Mouse (Mus musculus) naive thymus-derived CD4-positive, alpha-beta T cell, adult 2 months (primary cell): Measurements from ENCODE around the gene Samd14.

Experiments used
- DNase-seq: peaks from one replicate; pipeline ENCODE4 v3.0.0-alpha.2; 2011; ENCODE audit warnings: low read depth

The Samd14 gene

DNA sequence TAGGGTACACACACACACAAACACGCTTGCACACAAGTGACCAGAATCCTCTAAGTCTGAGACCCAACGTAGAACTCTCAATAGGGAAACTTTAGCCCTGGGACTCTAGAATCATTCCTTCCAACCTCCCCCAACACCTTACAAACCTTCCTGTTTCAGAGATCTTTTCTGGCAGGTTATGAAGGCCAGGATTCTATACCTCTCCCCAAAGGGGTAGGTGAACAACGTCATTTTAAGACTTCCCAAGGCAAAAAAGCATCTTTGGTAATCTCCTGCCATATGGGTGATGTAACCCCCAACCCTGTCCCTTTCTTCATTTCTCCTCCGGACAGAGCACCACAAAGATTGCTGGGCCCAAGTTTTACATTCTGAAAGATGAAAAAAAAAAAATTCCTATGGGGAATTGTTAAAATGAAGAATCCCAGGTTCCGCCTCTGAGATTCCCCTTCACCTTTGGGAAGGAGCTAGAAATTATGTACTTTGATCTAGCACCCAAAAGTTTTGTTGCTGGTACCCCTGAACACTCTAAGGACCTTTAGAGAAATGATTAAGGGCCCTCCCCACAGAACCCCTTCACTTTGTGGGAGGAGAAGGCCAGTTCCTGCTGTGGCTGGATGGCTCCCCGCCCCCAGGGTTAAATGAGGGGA lies 19.5 kb upstream of the Samd14 start:
- no peak for DNase-seq

DNA sequence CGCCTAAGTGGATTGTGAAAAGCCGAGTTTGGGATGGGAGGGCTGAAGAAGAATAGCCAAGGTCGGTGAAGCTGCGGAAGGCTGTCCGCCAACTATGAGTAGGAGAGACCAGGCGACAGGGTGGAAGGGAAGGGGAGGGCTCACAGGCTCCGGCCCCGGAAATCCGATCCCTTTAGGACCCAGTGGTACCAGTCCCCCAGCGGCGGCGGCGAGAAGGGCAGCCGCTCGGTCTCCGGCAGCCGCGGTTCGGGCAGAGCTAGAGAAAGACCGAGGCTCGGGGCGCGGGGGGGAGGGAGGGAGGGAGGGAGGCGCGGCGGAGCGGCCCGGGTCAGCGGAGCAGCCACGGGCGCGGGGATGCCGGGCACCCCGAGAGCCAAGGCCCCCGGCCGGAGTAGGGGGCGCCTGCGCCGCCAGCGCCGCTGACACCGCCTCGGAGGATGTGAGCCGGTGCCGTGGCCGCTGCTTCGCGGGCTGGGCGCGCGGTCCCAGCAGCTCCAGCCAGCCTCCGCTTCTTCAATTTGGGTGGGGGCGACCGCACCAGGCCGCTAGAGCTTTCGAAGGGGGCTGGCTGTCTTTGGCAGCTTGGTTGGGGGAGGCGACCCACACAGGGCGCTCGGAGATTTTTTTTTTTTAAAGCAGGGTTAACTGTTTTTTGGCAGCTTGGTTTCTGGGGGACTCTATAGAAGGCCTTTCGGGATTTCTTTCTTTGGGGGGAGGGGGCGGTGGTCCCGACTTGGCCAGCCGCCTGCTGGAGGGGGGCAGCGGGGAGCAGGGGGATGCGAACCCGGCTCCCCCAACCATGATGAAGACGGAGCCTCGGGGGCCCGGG lies 18.7 kb upstream of the Samd14 start, which contains the start of gene Ppp1r9b:
Ppp1r9b (plus strand) TSS at position 287 of the 829 bp plus-strand sequence.
- DNase-seq = peak; percentile 90

DNA sequence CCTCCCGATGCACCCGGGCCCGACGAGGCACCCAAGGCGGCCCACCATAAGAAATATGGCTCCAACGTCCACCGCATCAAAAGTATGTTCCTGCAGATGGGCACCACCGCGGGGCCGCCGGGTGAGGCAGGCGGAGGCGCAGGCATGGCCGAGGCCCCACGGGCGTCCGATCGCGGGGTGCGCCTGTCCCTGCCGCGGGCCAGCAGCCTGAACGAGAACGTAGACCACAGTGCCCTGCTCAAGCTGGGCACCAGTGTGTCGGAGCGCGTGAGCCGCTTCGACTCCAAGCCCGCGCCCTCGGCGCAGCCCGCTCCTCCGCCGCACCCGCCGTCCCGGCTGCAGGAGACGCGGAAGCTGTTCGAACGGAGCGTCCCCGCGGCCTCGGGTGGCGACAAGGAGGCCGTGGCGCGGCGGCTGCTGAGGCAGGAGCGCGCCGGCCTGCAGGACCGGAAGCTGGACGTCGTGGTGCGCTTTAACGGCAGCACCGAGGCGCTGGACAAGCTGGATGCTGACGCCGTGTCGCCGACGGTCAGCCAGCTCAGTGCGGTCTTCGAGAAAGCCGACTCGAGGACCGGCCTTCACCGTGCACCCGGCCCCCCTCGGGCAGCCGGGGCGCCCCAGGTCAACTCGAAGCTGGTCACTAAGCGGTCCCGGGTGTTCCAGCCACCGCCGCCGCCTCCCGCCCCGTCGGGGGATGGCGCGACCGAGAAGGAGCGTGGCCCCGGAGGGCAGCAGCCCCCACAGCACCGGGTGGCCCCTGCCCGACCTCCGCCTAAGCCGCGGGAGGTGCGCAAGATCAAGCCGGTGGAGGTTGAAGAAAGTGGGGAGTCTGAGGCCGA lies 17.8 kb upstream of the Samd14 start:
- peak; percentile 66 for DNase-seq

DNA sequence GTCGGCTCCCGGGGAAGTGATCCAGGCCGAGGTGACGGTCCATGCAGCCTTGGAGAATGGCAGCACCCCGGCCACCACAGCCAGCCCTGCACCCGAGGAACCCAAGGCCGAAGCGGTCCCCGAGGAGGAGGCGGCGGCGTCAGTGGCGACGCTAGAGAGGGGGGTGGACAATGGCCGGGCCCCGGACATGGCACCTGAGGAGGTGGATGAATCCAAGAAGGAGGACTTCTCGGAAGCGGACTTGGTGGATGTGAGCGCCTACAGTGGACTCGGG lies 17.3 kb upstream of the Samd14 start:
- no peak for DNase-seq

DNA sequence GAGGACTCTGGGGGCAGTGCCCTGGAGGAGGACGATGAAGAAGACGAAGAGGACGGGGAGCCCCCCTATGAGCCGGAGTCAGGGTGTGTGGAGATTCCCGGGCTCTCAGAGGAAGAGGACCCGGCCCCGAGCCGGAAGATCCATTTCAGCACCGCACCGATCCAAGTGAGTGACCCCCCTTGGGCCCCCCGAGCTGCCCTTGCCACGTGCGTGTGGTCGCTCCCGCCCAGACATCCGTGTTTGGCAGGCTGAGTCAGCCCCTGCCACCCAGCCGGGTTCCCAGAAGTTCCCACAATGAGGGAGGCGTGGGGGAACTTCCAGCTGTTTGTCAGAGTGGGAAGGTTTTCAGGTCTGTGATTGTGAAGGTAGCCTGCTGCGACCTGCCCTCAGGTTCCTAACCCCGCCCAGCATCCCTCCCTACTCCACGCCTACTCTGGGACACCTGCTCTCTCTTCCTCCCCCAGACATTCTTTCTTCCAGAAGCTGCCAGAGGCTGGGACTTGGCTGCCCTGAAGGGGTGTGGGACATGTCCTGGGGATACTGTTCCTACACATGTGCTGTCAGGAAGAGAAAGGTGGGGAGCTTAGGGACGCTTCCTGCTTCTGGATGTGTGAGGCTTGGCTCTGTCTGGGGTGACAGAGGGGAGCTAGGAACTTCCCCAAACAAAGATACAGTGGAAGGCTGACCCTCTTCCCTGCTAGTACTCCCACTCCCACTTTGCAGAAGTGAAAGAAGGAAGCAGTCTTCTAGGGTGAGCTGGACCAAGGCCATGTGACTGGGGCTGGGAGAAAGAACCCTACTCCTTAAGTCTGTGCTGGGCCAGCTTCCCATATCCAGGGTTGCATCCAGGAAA lies 16.7 kb upstream of the Samd14 start:
- DNase-seq = peak; percentile 49

GRCm38 (mm10) chr11:94994208-94994814 lies 15.4 kb upstream of the Samd14 start:
- no peak for DNase-seq

GRCm38 (mm10) chr11:94994947-94995772 lies 14.5 kb upstream of the Samd14 start:
- no peak for DNase-seq

- DNase-seq = no peak
These were observed 13.6 kb upstream of the Samd14 start for GRCm38 (mm10) chr11:94996101-94996500.

DNA sequence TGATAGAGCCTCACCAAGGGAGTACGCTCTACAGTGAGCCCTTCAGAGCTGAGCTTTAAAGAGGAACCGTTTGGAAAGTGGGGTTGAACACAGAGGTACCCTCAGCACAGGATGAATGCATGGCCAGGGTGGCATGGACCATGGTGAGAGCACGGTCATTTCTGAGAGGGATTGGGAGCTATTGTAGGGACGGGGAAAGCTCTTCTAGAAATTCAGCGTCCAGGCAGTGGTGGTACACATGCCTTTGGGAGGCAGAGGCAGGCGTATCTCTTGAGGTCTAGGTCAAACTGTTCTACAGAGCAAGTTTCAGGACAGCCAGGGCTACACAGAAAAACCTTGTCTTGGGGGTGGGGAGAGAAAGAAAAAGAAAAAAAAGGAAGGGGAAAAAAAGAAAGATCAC lies 12.7 kb upstream of the Samd14 start:
- DNase-seq = no peak

DNA sequence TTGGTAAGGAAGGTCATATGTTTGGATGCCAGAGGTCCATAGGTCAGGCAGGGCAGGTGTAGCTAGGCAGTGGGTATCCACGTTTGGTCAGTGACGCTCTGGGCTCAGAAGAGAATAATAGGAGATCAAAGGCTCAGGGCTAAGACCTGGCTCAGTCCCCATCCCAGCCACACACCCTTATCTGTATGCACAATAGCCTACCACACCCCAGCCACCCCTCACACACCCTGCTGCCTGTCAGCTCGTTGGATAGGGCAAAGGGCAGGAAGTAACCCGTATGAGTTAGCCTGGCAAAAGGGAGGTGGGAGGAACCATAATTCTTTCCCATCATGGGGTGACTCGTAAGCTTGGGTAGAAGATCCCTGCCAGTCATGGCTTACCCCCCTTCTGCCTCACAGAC lies 12.1 kb upstream of the Samd14 start:
- no peak for DNase-seq

DNA sequence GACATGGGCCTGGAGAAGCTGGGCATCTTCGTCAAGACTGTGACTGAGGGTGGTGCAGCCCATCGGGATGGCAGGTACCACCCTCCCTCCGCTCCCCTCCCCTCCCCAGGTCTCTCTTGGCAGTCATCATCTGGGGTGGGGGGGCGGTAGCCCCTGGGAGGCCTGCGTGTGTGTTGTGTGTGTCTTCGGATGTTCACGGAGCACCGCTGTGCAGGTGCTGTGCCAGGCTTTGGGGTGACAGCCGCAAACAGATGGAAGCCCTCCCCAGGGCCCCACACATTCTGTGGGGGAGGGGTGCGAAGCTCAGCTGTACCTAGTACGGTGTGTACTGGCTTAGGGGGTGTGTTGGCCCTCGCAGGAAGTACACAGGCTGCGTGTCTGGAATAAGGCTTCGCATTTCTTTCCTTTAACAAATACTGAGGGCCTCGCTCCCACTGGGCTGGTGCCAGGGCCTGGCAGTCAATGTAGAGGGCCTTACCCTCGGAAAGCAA lies 11.6 kb upstream of the Samd14 start:
- peak; percentile 68 for DNase-seq

- DNase-seq = no peak
These were observed 9.6 kb upstream of the Samd14 start for GRCm38 (mm10) chr11:95000128-95000527.

DNA sequence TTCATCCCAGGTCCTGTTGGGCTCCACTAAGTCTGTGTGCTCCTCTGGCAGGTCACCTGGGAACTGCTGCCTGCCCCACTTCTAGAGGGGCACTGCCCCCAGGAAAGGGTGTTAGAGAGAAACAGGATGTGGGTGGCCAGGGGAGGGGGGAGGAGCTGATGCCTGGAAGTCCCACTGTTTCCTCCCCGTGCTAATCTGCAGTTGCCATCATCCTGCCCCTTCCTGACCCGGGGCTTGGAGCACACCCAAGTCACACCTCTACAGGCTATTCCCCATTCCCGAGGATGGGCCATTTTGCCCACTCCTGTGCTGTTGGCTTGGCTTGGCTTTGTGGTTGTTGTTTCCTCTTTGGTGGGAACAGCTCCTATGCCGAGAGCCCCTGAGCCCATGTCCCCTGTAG lies 9.1 kb upstream of the Samd14 start:
- DNase-seq = peak; percentile 60

- DNase-seq = peak; percentile 81
These were observed 8.6 kb upstream of the Samd14 start for GRCm38 (mm10) chr11:95001058-95001457.

DNA sequence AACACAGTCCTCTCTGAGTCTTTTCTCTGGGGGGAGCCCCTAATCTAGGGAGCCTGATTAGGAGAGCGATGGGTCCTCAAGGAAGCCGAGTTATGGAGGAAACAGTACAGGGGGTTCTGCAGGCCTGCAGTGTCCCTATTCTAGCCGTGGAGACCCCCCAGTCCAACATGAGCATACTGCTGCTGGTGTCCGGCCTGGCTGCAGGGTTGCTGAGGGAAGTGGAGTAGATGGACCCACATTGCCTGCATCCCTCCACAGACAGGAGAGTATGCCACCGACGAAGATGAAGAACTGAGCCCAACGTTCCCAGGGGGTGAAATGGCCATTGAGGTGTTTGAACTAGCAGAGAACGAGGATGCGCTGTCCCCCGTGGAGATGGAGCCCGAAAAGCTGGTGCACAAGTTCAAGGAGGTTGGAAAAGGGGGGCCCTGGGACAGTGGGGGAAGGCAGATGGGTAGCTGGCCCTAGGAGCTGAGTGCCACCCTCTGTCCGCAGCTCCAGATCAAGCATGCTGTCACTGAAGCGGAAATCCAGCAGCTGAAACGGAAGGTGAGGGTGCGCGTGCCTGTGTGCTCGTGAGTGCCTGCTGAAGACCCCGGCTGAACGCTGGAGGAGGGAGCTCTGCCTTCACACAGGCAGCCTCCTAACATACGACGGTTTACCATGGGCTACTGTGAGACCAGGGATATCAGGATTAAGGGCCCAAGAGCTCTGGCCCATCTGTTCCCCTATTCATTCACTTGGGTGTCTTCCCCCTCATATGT lies 7.9 kb upstream of the Samd14 start:
- DNase-seq = no peak

GRCm38 (mm10) chr11:95002705-95003104 lies 7.0 kb upstream of the Samd14 start:
- no peak for DNase-seq

GRCm38 (mm10) chr11:95004136-95004936 lies 5.3 kb upstream of the Samd14 start:
- DNase-seq = no peak

DNA sequence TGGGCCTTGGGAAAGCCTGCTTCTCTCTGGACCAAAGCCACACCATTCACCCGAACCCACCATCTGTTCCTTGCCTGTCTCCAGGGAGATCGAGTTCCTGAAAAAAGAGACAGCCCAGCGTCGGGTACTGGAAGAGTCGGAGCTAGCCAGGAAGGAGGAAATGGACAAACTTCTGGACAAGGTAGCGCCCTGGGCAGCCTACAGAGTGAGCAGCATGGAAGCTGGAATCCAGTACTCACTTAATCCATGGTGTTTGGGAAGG lies 4.8 kb upstream of the Samd14 start:
- no peak for DNase-seq

GRCm38 (mm10) chr11:95006038-95006437 lies 3.6 kb upstream of the Samd14 start:
- no peak for DNase-seq
